Mouse (Mus musculus) megakaryocyte-erythroid progenitor cell, adult 5 weeks (primary cell): Measurements from ENCODE around the gene Nupr1l. TPM values are rescaled to one million over a fixed set of nuclear protein-coding genes. Genes with fewer than 3 reads are reported as not detected.

Experiments used
- polyA plus RNA-seq: library from polyadenylated mRNA; stranded (reverse); fragments of >175 nt; gene quantifications from 2 replicates; pipeline ENCODE4 v1.2.3, GENCODE M21; 2012

The Nupr1l gene
- 1.5 and 3.0 TPM in 2 replicates for polyA plus RNA-seq

GRCm38 (mm10) chr5:129908242-129908965, at the start of gene Nupr1l:
TSS of gene Nupr1l (plus strand) at chr5:129908540.

GRCm38 (mm10) chr5:129886911-129887636, 21.3 kb upstream of the Nupr1l start, which contains the start of gene Chchd2:
TSS of gene Chchd2 (minus strand) at chr5:129887470.

GRCm38 (mm10) chr5:129895198-129896088, 12.9 kb upstream of the Nupr1l start, which contains the start of gene Zbed5:
TSS of gene Zbed5 (plus strand) at chr5:129895723.

GRCm38 (mm10) chr5:129898449-129898848, 9.9 kb upstream of the Nupr1l start, which contains the start of gene Phkg1:
TSS of gene Phkg1 (minus strand) at chr5:129898549.

GRCm38 (mm10) chr5:129941495-129942045, 33.2 kb downstream of the Nupr1l start, which contains the start of gene Vkorc1l1:
TSS of gene Vkorc1l1 (plus strand) at chr5:129941970.

Other genes starting within 250 kb of the Nupr1l start
- gene Zfp11, start 238.4 kb upstream of the Nupr1l start, polyA plus RNA-seq = 0.02 and 0.10 TPM in 2 replicates
- not detected in 2 replicates for gene Sept14, start 200.0 kb upstream of the Nupr1l start, polyA plus RNA-seq
- 25.7 and 30.9 TPM in 2 replicates for gene Mrps17, start 193.0 kb upstream of the Nupr1l start, polyA plus RNA-seq
- 24.9 and 27.0 TPM in 2 replicates for gene Nipsnap2, start 183.5 kb upstream of the Nupr1l start, polyA plus RNA-seq
- 26.1 and 32.4 TPM in 2 replicates for gene Psph, start 121.1 kb upstream of the Nupr1l start, polyA plus RNA-seq
- 25.6 and 26.9 TPM in 2 replicates for gene Sumf2, start 61.6 kb upstream of the Nupr1l start, polyA plus RNA-seq
- 504 and 509 TPM in 2 replicates for gene Chchd2, start 21.1 kb upstream of the Nupr1l start, polyA plus RNA-seq
- 1.6 and 2.7 TPM in 2 replicates for gene Zbed5, start 12.8 kb upstream of the Nupr1l start, polyA plus RNA-seq
- gene Phkg1, start 10.0 kb upstream of the Nupr1l start, polyA plus RNA-seq = 0.03 and 0.34 TPM in 2 replicates
- 8.4 and 8.6 TPM in 2 replicates for gene Vkorc1l1, start 33.4 kb downstream of the Nupr1l start, polyA plus RNA-seq
- gene Gusb, start 94.5 kb downstream of the Nupr1l start, polyA plus RNA-seq = 49.1 and 57.2 TPM in 2 replicates
- gene Asl, start 120.7 kb downstream of the Nupr1l start, polyA plus RNA-seq = 29.9 and 31.8 TPM in 2 replicates
- 9.2 and 12.2 TPM in 2 replicates for gene Crcp, start 120.8 kb downstream of the Nupr1l start, polyA plus RNA-seq
- gene Tpst1, start 164.8 kb downstream of the Nupr1l start, polyA plus RNA-seq = 16.3 and 18.6 TPM in 2 replicates
- gene Kctd7, start 236.3 kb downstream of the Nupr1l start, polyA plus RNA-seq = 6.0 and 12.9 TPM in 2 replicates